In the genomic region with DNA sequence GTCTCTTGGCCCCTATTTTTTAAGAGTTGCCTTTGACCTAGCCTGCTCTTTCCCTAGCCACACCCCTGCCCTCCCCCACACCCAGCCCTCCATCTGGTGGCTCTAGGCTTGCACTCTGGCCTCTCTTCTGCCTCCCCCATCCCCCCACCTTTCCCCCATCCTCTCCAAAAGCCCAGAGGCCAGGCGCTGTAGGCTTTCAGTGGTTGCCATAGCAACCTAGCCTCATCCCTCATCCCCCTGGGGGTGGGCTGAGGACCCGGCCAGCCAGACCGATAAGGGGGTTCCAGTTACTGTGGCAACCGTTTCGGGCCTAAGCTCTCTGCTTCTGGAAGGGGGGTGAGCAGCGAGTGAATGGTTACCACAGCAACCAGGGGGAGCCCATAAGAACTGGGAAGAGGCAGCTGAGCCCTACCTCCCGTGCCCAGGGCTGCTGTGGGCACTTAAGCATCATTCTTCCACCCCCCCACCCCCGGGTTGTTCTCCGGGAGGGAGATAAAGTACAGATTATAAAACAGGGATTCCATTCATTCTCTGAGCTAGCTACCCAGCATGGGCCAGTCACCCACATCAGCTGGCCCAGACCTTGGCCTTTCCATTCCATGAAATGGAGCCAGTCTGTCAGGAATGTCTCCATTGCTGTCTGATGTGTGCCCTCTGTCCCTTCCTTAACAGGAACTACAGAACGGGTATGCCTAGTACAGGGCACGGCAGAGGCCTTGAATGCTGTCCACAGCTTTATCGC, we compare ENCODE assay signal across 11 mouse cellular contexts. TPM values are rescaled to one million over a fixed set of nuclear protein-coding genes. Genes with fewer than 3 reads are reported as not detected.
DNase-seq lines count a peak whose midpoint lies in the region; ATAC-seq and TF ChIP-seq lines count a peak whose summit lies in the region.
"Had no signal": no experiment of that assay in that cellular context is flagged by ENCODE, and none has a peak within 500 bp of the region (broad histone marks: within the 10 kb centered on the region; RNA-seq: fewer than 3 reads in every experiment).

No protein-coding gene starts in this region.

- peak; percentile 74 for TF ChIP-seq EP300 in ES-Bruce4 (IDR thresholded peaks at IDR 0.05; ENCODE audit: insufficient read depth, low read depth, low read length)

- H3K4me1 ChIP-seq in ES-Bruce4 (ENCODE audit: control insufficient read depth, insufficient read depth, low read length) = peaks cover 12% of the 10 kb centered on the region
- H3K4me1 ChIP-seq in forebrain, embryonic 11.5 days (replicated peaks; ENCODE audit: control insufficient read depth, insufficient read depth, low read length) = peaks cover 36% of the 10 kb centered on the region
- peaks cover 46% of the 10 kb centered on the region for H3K4me1 ChIP-seq in midbrain, embryonic 15.5 days
- H3K4me1 ChIP-seq: liver, embryonic 15.5 days had no signal

- TF ChIP-seq POLR2A in ES-Bruce4 (IDR thresholded peaks at IDR 0.05; ENCODE audit: insufficient read depth, low read length) = no peak

- H3K9me3 ChIP-seq in ES-Bruce4 (replicated peaks; ENCODE audit: control insufficient read depth, insufficient read depth, low read length, poor library complexity, severe bottlenecking) = no peaks in the 10 kb centered on the region
- no peaks in the 10 kb centered on the region for H3K9me3 ChIP-seq in forebrain, embryonic 11.5 days (ENCODE audit: control insufficient read depth, low read length)
- no peaks in the 10 kb centered on the region for H3K9me3 ChIP-seq in midbrain, embryonic 15.5 days
- H3K9me3 ChIP-seq: liver, embryonic 15.5 days had no signal

- no peak overlapping the region for H3K9ac ChIP-seq in ES-Bruce4 (ENCODE audit: low read depth, poor library complexity, severe bottlenecking)
- peak overlapping the region; percentile 13; the same call in 1 of the 2 replicates for H3K9ac ChIP-seq in forebrain, embryonic 11.5 days (ENCODE audit: low read length)
- H3K9ac ChIP-seq in midbrain, embryonic 15.5 days = peak overlapping the region; percentile 15; the same call in 1 of the 2 replicates
- H3K9ac ChIP-seq: liver, embryonic 15.5 days had no signal

- WGBS in forebrain, embryonic 11.5 days = 13% methylated on average over 12 of the region's 12 CpGs
- 4% methylated on average over 12 of the region's 12 CpGs for WGBS in midbrain, embryonic 15.5 days

- no peaks in the 10 kb centered on the region for H3K36me3 ChIP-seq in ES-Bruce4 (ENCODE audit: control insufficient read depth, insufficient read depth, low read length, poor library complexity, severe bottlenecking)
- peaks cover 4% of the 10 kb centered on the region; the same call in 1 of the 2 replicates for H3K36me3 ChIP-seq in forebrain, embryonic 11.5 days (ENCODE audit: control insufficient read depth, insufficient read depth, low read length)
- peaks cover 16% of the 10 kb centered on the region for H3K36me3 ChIP-seq in midbrain, embryonic 15.5 days (replicated peaks)
- H3K36me3 ChIP-seq: liver, embryonic 15.5 days had no signal

- H3K4me3 ChIP-seq in ES-Bruce4 (ENCODE audit: low read depth, low read length) = no peak overlapping the region
- peak overlapping the region; percentile 1; the same call in 1 of the 2 replicates for H3K4me3 ChIP-seq in forebrain, embryonic 11.5 days (ENCODE audit: low read depth, low read length)
- H3K4me3 ChIP-seq in midbrain, embryonic 15.5 days = no peak overlapping the region
- H3K4me3 ChIP-seq: erythroblast, embryonic 14.5 days; liver, embryonic 15.5 days had no signal

- DNase-seq in frontal cortex, adult 2 months (ENCODE audit: extremely low spot score in 1 of 2, low spot score in 1 of 2) = no peak
- DNase-seq in forebrain, embryonic 11.5 days (ENCODE audit: low spot score) = peak; percentile 90
- DNase-seq in adrenal gland, adult 2 months = no peak
- DNase-seq in cerebellum, postnatal 36 days = no peak
- DNase-seq in urinary bladder, postnatal 10 days (ENCODE audit: low spot score) = no peak

- no peaks in the 10 kb centered on the region for H3K27me3 ChIP-seq in ES-Bruce4 (ENCODE audit: control insufficient read depth, insufficient read depth, low read length, poor library complexity, severe bottlenecking)
- H3K27me3 ChIP-seq in forebrain, embryonic 11.5 days (ENCODE audit: control insufficient read depth, insufficient read depth, low read length) = no peaks in the 10 kb centered on the region
- H3K27me3 ChIP-seq in midbrain, embryonic 15.5 days (replicated peaks) = no peaks in the 10 kb centered on the region

- peak overlapping the region; percentile 42 for H3K4me2 ChIP-seq in forebrain, embryonic 11.5 days (ENCODE audit: low read depth, low read length, severe bottlenecking)
- H3K4me2 ChIP-seq in midbrain, embryonic 15.5 days = peak overlapping the region; percentile 33
- H3K4me2 ChIP-seq: liver, embryonic 15.5 days had no signal

- ATAC-seq in frontal cortex, adult (ENCODE audit: low TSS enrichment) = peak; percentile 59
- ATAC-seq in forebrain, embryonic 11.5 days (replicated peaks; ENCODE audit: low FRiP score) = peak; percentile 94
- peak; percentile 92 for ATAC-seq in midbrain, embryonic 15.5 days (replicated peaks)
- ATAC-seq: intestine, postnatal 0 days had no signal

- no peak for TF ChIP-seq CTCF in ES-Bruce4 (IDR thresholded peaks at IDR 0.05; ENCODE audit: low read depth, low read length)

- no peak overlapping the region for H3K27ac ChIP-seq in ES-Bruce4 (ENCODE audit: insufficient read depth, low read length)
- peak overlapping the region; percentile 95 for H3K27ac ChIP-seq in forebrain, embryonic 11.5 days (ENCODE audit: low read depth, low read length)
- H3K27ac ChIP-seq in midbrain, embryonic 15.5 days = peak overlapping the region; percentile 89
- H3K27ac ChIP-seq: liver, embryonic 15.5 days had no signal

RNA-seq across cellular contexts. Expression of a gene that starts 24.3 kb away (rescaled TPM):
- 25.0 and 27.0 TPM in 2 replicates for polyA plus RNA-seq in frontal cortex, adult 2 months (2012; rRNA removed)
- polyA plus RNA-seq in ES-Bruce4 (2011; ENCODE audit: insufficient read depth, insufficient read length, low read depth, missing spikeins) = 7.5 TPM in 2 replicates
- polyA plus RNA-seq in forebrain, embryonic 11.5 days (2014; fragmentation: Nextera tagmentation; extraction: Ambion mirVana) = 6.9 and 8.3 TPM in 2 replicates
- 15.2 and 15.9 TPM in 2 replicates for polyA plus RNA-seq in midbrain, embryonic 15.5 days (2015; fragmentation: Nextera tagmentation; extraction: Ambion mirVana)
- total RNA-seq in adrenal gland, adult 2 months (2021) = 1 to 10 TPM; 3.5 to 4.6 TPM
- polyA plus RNA-seq in adrenal gland, adult 2 months (2012; rRNA removed) = 1.7 and 1.9 TPM in 2 replicates
- polyA plus RNA-seq: erythroblast, embryonic 14.5 days had no signal

RNA-seq across cellular contexts. Expression of a gene that starts 37.2 kb away (rescaled TPM):
- polyA plus RNA-seq in frontal cortex, adult 2 months (2012; rRNA removed) = 2.9 and 4.1 TPM in 2 replicates
- polyA plus RNA-seq in ES-Bruce4 (2011; ENCODE audit: insufficient read depth, insufficient read length, low read depth, missing spikeins) = not detected in 2 replicates
- polyA plus RNA-seq in forebrain, embryonic 11.5 days (2014; fragmentation: Nextera tagmentation; extraction: Ambion mirVana) = not detected in 2 replicates
- 0.80 and 1.0 TPM in 2 replicates for polyA plus RNA-seq in midbrain, embryonic 15.5 days (2015; fragmentation: Nextera tagmentation; extraction: Ambion mirVana)
- total RNA-seq in adrenal gland, adult 2 months (2021) = not detected
- polyA plus RNA-seq in adrenal gland, adult 2 months (2012; rRNA removed) = not detected in 2 replicates
- polyA plus RNA-seq: erythroblast, embryonic 14.5 days; intestine, postnatal 0 days; liver, embryonic 15.5 days had no signal

RNA-seq across cellular contexts. Expression of a gene that starts 39.7 kb away (rescaled TPM):
- polyA plus RNA-seq in frontal cortex, adult 2 months (2012; rRNA removed) = 11.7 and 15.4 TPM in 2 replicates
- 36.4 and 39.9 TPM in 2 replicates for polyA plus RNA-seq in ES-Bruce4 (2011; ENCODE audit: insufficient read depth, insufficient read length, low read depth, missing spikeins)
- polyA plus RNA-seq in forebrain, embryonic 11.5 days (2014; fragmentation: Nextera tagmentation; extraction: Ambion mirVana) = 32.2 and 32.6 TPM in 2 replicates
- 24.6 and 25.8 TPM in 2 replicates for polyA plus RNA-seq in midbrain, embryonic 15.5 days (2015; fragmentation: Nextera tagmentation; extraction: Ambion mirVana)
- total RNA-seq in adrenal gland, adult 2 months (2021) = 10 to 100 TPM in 1 of 2 experiments, 1 to 10 TPM in 1; 10.0 to 10.1 TPM
- 28.5 and 30.2 TPM in 2 replicates for polyA plus RNA-seq in adrenal gland, adult 2 months (2012; rRNA removed)

RNA-seq across cellular contexts. Expression of a gene that starts 41.1 kb away (rescaled TPM):
- polyA plus RNA-seq in frontal cortex, adult 2 months (2012; rRNA removed) = 39.9 and 46.2 TPM in 2 replicates
- 4.0 and 5.5 TPM in 2 replicates for polyA plus RNA-seq in ES-Bruce4 (2011; ENCODE audit: insufficient read depth, insufficient read length, low read depth, missing spikeins)
- 4.6 and 4.7 TPM in 2 replicates for polyA plus RNA-seq in forebrain, embryonic 11.5 days (2014; fragmentation: Nextera tagmentation; extraction: Ambion mirVana)
- polyA plus RNA-seq in midbrain, embryonic 15.5 days (2015; fragmentation: Nextera tagmentation; extraction: Ambion mirVana) = 5.8 and 6.2 TPM in 2 replicates
- 10 to 100 TPM in 1 of 2 experiments, 1 to 10 TPM in 1; 8.9 to 16.8 TPM for total RNA-seq in adrenal gland, adult 2 months (2021)
- 36.5 and 39.8 TPM in 2 replicates for polyA plus RNA-seq in adrenal gland, adult 2 months (2012; rRNA removed)

RNA-seq across cellular contexts. Expression of a gene that starts 53.9 kb away (rescaled TPM):
- 29.0 and 30.5 TPM in 2 replicates for polyA plus RNA-seq in frontal cortex, adult 2 months (2012; rRNA removed)
- polyA plus RNA-seq in ES-Bruce4 (2011; ENCODE audit: insufficient read depth, insufficient read length, low read depth, missing spikeins) = 16.2 and 20.9 TPM in 2 replicates
- polyA plus RNA-seq in forebrain, embryonic 11.5 days (2014; fragmentation: Nextera tagmentation; extraction: Ambion mirVana) = 31.6 and 39.4 TPM in 2 replicates
- polyA plus RNA-seq in midbrain, embryonic 15.5 days (2015; fragmentation: Nextera tagmentation; extraction: Ambion mirVana) = 33.4 and 40.2 TPM in 2 replicates
- total RNA-seq in adrenal gland, adult 2 months (2021) = 10 to 100 TPM; 36.8 to 44.3 TPM
- polyA plus RNA-seq in adrenal gland, adult 2 months (2012; rRNA removed) = 74.8 and 78.3 TPM in 2 replicates
